Mouse (Mus musculus): Measurements from ENCODE around the gene Frmpd3.

GRCm38 (mm10) chrX:140407593-140407992, 65.5 kb downstream of the Frmpd3 start:
- TF ChIP-seq POLR2A (IDR thresholded peaks at IDR 0.05; ENCODE audit: borderline replicate concordance, extremely low read depth, insufficient read depth, insufficient read length, poor library complexity, severe bottlenecking) (no peak), CTCF (IDR thresholded peaks at IDR 0.05; ENCODE audit: borderline replicate concordance, extremely low read depth, insufficient read depth, insufficient read length) (no peak)
